Mouse (Mus musculus) MEL (cell line): ENCODE data around the gene Chsy1. TPM values are rescaled to one million over a fixed set of nuclear protein-coding genes. Genes with fewer than 3 reads are reported as not detected.

Experiments used
- DNase-seq: peaks from one replicate; pipeline ENCODE4 v3.0.0; 2011; ENCODE audit warnings: low read depth, low spot score
- H3K27ac ChIP-seq: 2 replicates; pipeline ENCODE4 v1.5.1; 2012; ENCODE audit warnings: low read depth, mild to moderate bottlenecking, control low read depth, low read length, moderate library complexity; ENCODE audit not compliant: control insufficient read depth
- H3K27me3 ChIP-seq, 2 experiments: fragments of 150-350 bp in 1 of 2; sonication (generic) in 1 of 2; 2 replicates each; pipeline ENCODE4 v1.6.1; 2012; ENCODE audit warnings: low read length in 2 of 2, mild to moderate bottlenecking in 2 of 2, improper control_type of control experiment in 1 of 2, moderate library complexity in 1 of 2; ENCODE audit not compliant: insufficient read depth in 2 of 2, control insufficient read depth in 1 of 2
- H3K36me3 ChIP-seq, 2 experiments: 2 replicates each; pipeline ENCODE4 v1.6.1; 2012 to 2014; ENCODE audit warnings: low read length in 2 of 2, improper control_type of control experiment in 1 of 2, inconsistent platforms in 1 of 2, mild to moderate bottlenecking in 1 of 2; ENCODE audit not compliant: insufficient read depth in 2 of 2, control insufficient read depth in 1 of 2
- H3K4me1 ChIP-seq, 2 experiments: fragments of 150-350 bp in 1 of 2; sonication (generic) in 1 of 2; 2 replicates each; pipeline ENCODE4 v1.6.1; 2012; ENCODE audit warnings: low read length in 2 of 2, improper control_type of control experiment in 1 of 2, mild to moderate bottlenecking in 1 of 2; ENCODE audit not compliant: insufficient read depth in 2 of 2, control insufficient read depth in 1 of 2
- H3K4me3 ChIP-seq, 2 experiments: fragments of 150-350 bp in 1 of 2; sonication (generic) in 1 of 2; 2 replicates each; pipeline ENCODE4 v1.5.1; 2012; ENCODE audit warnings: low read depth in 2 of 2, low read length in 2 of 2, mild to moderate bottlenecking in 2 of 2, moderate library complexity in 2 of 2, control low read depth in 1 of 2, improper control_type of control experiment in 1 of 2; ENCODE audit not compliant: control insufficient read depth in 1 of 2, insufficient read depth in 1 of 2
- H3K79me2 ChIP-seq: 2 replicates; pipeline ENCODE4 v1.6.1; 2012; ENCODE audit warnings: mild to moderate bottlenecking, low read length, moderate library complexity; ENCODE audit not compliant: control insufficient read depth, poor library complexity, insufficient read depth
- H3K9ac ChIP-seq: 2 replicates; pipeline ENCODE4 v1.6.1; 2012; ENCODE audit warnings: low read depth, mild to moderate bottlenecking, control low read depth, low read length, moderate library complexity; ENCODE audit not compliant: control insufficient read depth, poor library complexity, severe bottlenecking
- H3K9me3 ChIP-seq: fragments of 150-350 bp; sonication (generic); replicated peaks from 2 replicates; pipeline ENCODE4 v1.6.1; 2012; ENCODE audit warnings: mild to moderate bottlenecking, low read length, improper control_type of control experiment, moderate library complexity; ENCODE audit not compliant: insufficient read depth
- BHLHE40 ChIP-seq: IDR thresholded peaks from 2 replicates; pipeline ENCODE4 v1.6.1; 2012; ENCODE audit warnings: low read depth, mild to moderate bottlenecking, inconsistent platforms, low read length, improper control_type of control experiment, borderline replicate concordance
- CHD1 ChIP-seq: IDR thresholded peaks from 2 replicates; pipeline ENCODE4 v1.6.1; 2012; ENCODE audit warnings: low read depth, mild to moderate bottlenecking, inconsistent platforms, low read length, improper control_type of control experiment
- CHD2 ChIP-seq: IDR thresholded peaks from 2 replicates; pipeline ENCODE4 v1.6.1; 2011; ENCODE audit warnings: low read length, improper control_type of control experiment
- CTCF ChIP-seq, 3 experiments: IDR thresholded peaks in 2 of 3; conservative IDR thresholded peaks in 1 of 3; 2 replicates each; pipeline ENCODE4 v1.5.1; 2011 to 2012; ENCODE audit warnings: low read length in 3 of 3, low read depth in 2 of 3, mild to moderate bottlenecking in 2 of 3, improper control_type of control experiment in 1 of 3, inconsistent platforms in 1 of 3, mixed read lengths in 1 of 3, moderate library complexity in 1 of 3; ENCODE audit not compliant: control insufficient read depth in 1 of 3, insufficient read depth in 1 of 3, poor library complexity in 1 of 3, severe bottlenecking in 1 of 3
- ELF1 ChIP-seq: IDR thresholded peaks from 2 replicates; pipeline ENCODE4 v1.6.1; 2014; ENCODE audit warnings: low read depth, mild to moderate bottlenecking, inconsistent platforms, low read length, improper control_type of control experiment, moderate library complexity
- MAZ ChIP-seq: IDR thresholded peaks from 2 replicates; pipeline ENCODE4 v1.6.1; 2012; ENCODE audit warnings: low read depth, mild to moderate bottlenecking, inconsistent platforms, low read length, improper control_type of control experiment
- POLR2A ChIP-seq, 2 experiments: IDR thresholded peaks; 2 replicates each; pipeline ENCODE4 v1.6.1; 2011 to 2012; ENCODE audit warnings: low read length in 2 of 2, mild to moderate bottlenecking in 2 of 2, control low read depth in 1 of 2, improper control_type of control experiment in 1 of 2, low read depth in 1 of 2, moderate library complexity in 1 of 2; ENCODE audit not compliant: control insufficient read depth in 1 of 2, insufficient read depth in 1 of 2, poor library complexity in 1 of 2
- POLR2AphosphoS2 ChIP-seq: IDR thresholded peaks from 2 replicates; pipeline ENCODE4 v1.6.1; 2011; ENCODE audit warnings: low read length, improper control_type of control experiment
- RAD21 ChIP-seq: IDR thresholded peaks from 2 replicates; pipeline ENCODE4 v1.6.1; 2011; ENCODE audit warnings: mild to moderate bottlenecking, low read depth, low read length, improper control_type of control experiment
- RCOR1 ChIP-seq: IDR thresholded peaks from 2 replicates; pipeline ENCODE4 v1.6.1; 2012; ENCODE audit warnings: low read depth, mild to moderate bottlenecking, inconsistent platforms, low read length, improper control_type of control experiment
- SIN3A ChIP-seq: IDR thresholded peaks from 2 replicates; pipeline ENCODE4 v1.6.1; 2012; ENCODE audit warnings: low read length, improper control_type of control experiment, inconsistent platforms
- TAL1 ChIP-seq: IDR thresholded peaks from 2 replicates; pipeline ENCODE4 v1.6.1; 2012; ENCODE audit warnings: mild to moderate bottlenecking, inconsistent platforms, low read length, moderate library complexity, mixed read lengths
- USF1 ChIP-seq: IDR thresholded peaks from 2 replicates; pipeline ENCODE4 v1.6.1; 2014; ENCODE audit warnings: low read depth, mild to moderate bottlenecking, inconsistent platforms, low read length, improper control_type of control experiment, moderate library complexity
- ZKSCAN1 ChIP-seq: IDR thresholded peaks from 2 replicates; pipeline ENCODE4 v1.6.1; 2012; ENCODE audit warnings: low read depth, mild to moderate bottlenecking, inconsistent platforms, low read length, improper control_type of control experiment, moderate library complexity
- ZNF384 ChIP-seq: IDR thresholded peaks from 2 replicates; pipeline ENCODE4 v1.6.1; 2012; ENCODE audit warnings: low read depth, mild to moderate bottlenecking, inconsistent platforms, low read length, improper control_type of control experiment
- polyA plus RNA-seq, 2 experiments: library from polyadenylated mRNA; stranded (reverse) in 1 of 2; unstranded in 1 of 2; fragments of >175 nt in 1 of 2; fragments of >200 nt in 1 of 2; gene quantifications; 2 replicates each; pipeline versions ENCODE4 v1.2.1 to v1.2.4; 2012; ENCODE audit warnings: low replicate concordance in 2 of 2, low read depth in 1 of 2; ENCODE audit not compliant: insufficient read length in 2 of 2, insufficient read depth in 1 of 2, missing spikeins in 1 of 2
- total RNA-seq: library from RNA; depleted of rRNA; stranded (reverse); fragments of 300-350 nt; gene quantifications from 2 replicates; pipeline ENCODE4 v1.2.3, GENCODE M21; 2012

The Chsy1 gene
- total and polyA plus RNA-seq, 3 experiments, result 8.5 to 10.3 TPM; not detected in 1

GRCm38 (mm10) chr7:66084546-66084945 is 24.8 kb upstream of the Chsy1 start:
- no peaks in the 10 kb centered on the region for H3K9me3 ChIP-seq
- no peaks in the 10 kb centered on the region for H3K27me3 ChIP-seq
- TF ChIP-seq CTCF (IDR thresholded peaks at IDR 0.05 in 2 of 3, conservative IDR thresholded peaks at IDR 0.05 in 1 of 3; ENCODE audit: control insufficient read depth in 1 of 3, insufficient read depth in 1 of 3, low read depth in 2 of 3, low read length in 3 of 3, poor library complexity in 1 of 3, severe bottlenecking in 1 of 3), result no peak
- no peak for TF ChIP-seq USF1
- TF ChIP-seq ZKSCAN1, result no peak
- TF ChIP-seq SIN3A, result no peak
- TF ChIP-seq ELF1, result no peak
- no peak for TF ChIP-seq POLR2A (IDR thresholded peaks at IDR 0.05; ENCODE audit: control insufficient read depth in 1 of 2, insufficient read depth in 1 of 2, low read depth in 1 of 2, low read length in 2 of 2, poor library complexity in 1 of 2)
- no peak for TF ChIP-seq MAZ
- TF ChIP-seq ZNF384, result no peak
- TF ChIP-seq BHLHE40, result no peak
- no peak for TF ChIP-seq POLR2AphosphoS2
- no peak for TF ChIP-seq CHD2
- no peak for TF ChIP-seq RAD21
- no peak for TF ChIP-seq TAL1
- peaks cover 0 to 2% of the 10 kb centered on the region in 2 experiments; a peak in 1 of 4 replicates for H3K4me1 ChIP-seq
- no peak for DNase-seq
- no peak overlapping the region for H3K27ac ChIP-seq
- H3K79me2 ChIP-seq, result peaks cover 4% of the 10 kb centered on the region
- no peak overlapping the region for H3K9ac ChIP-seq
- no peak overlapping the region for H3K4me3 ChIP-seq
- peaks cover 7 to 19% of the 10 kb centered on the region in 2 experiments for H3K36me3 ChIP-seq

GRCm38 (mm10) chr7:66087652-66088051 is 21.7 kb upstream of the Chsy1 start:
- Histone ChIP-seq H3K27me3 (no peaks in the 10 kb centered on the region), H3K4me3 (no peak overlapping the region), H3K79me2 (no peaks in the 10 kb centered on the region), H3K9me3 (no peaks in the 10 kb centered on the region), H3K4me1 (no peaks in the 10 kb centered on the region), H3K9ac (no peak overlapping the region), H3K27ac (no peak overlapping the region), H3K36me3 (peaks cover 0 to 15% of the 10 kb centered on the region in 2 experiments; a peak in 2 of 4 replicates)
- TF ChIP-seq CHD1, result no peak
- no peak for DNase-seq

- H3K9ac ChIP-seq, result no peak overlapping the region
- no peaks in the 10 kb centered on the region for H3K9me3 ChIP-seq
- no peak for DNase-seq
- H3K27me3 ChIP-seq, result no peaks in the 10 kb centered on the region
- no peak overlapping the region for H3K4me3 ChIP-seq
- no peak overlapping the region for H3K27ac ChIP-seq
- peaks cover 0 to 15% of the 10 kb centered on the region in 2 experiments; a peak in 2 of 4 replicates for H3K36me3 ChIP-seq
- TF ChIP-seq ELF1 (no peak), RCOR1 (no peak)
- no peaks in the 10 kb centered on the region for H3K4me1 ChIP-seq
- no peaks in the 10 kb centered on the region for H3K79me2 ChIP-seq
Observed at GRCm38 (mm10) chr7:66088077-66088476, 21.2 kb upstream of the Chsy1 start.
